Mouse (Mus musculus): ENCODE results near the gene Kcnv2.

- TF ChIP-seq CTCF (IDR thresholded peaks at IDR 0.05; ENCODE audit: low read depth, low read length) (no peak), GATA1 (IDR thresholded peaks at IDR 0.05; ENCODE audit: borderline replicate concordance, low read length) (no peak)
These were observed 48.4 kb downstream of the Kcnv2 start for GRCm38 (mm10) chr19:27370784-27371183.

Data from G1E (cell line).